Mouse (Mus musculus) heart, embryonic 10.5 days (tissue): Measurements from ENCODE around the gene Wfs1. TPM values are rescaled to one million over a fixed set of nuclear protein-coding genes. Genes with fewer than 3 reads are reported as not detected.

Experiments
- DNase-seq: peaks from one replicate; pipeline ENCODE4 v3.0.0-alpha.2; 2017; ENCODE audit warnings: low spot score
- H3K27ac ChIP-seq: fragments of 300-500 bp; sonication (generic); 2 replicates; pipeline ENCODE4 v1.5.1; 2016; ENCODE audit warnings: mild to moderate bottlenecking
- H3K27me3 ChIP-seq: fragments of 300-500 bp; sonication (generic); 2 replicates; pipeline ENCODE4 v1.6.1; 2016; ENCODE audit warnings: mild to moderate bottlenecking; ENCODE audit not compliant: poor library complexity, insufficient read depth, severe bottlenecking
- H3K36me3 ChIP-seq: fragments of 300-500 bp; sonication (generic); 2 replicates; pipeline ENCODE4 v1.6.1; 2016; ENCODE audit warnings: mild to moderate bottlenecking, moderate library complexity
- H3K4me1 ChIP-seq: fragments of 300-500 bp; sonication (generic); 2 replicates; pipeline ENCODE4 v1.6.1; 2016; ENCODE audit warnings: mild to moderate bottlenecking
- H3K4me3 ChIP-seq: fragments of 300-500 bp; sonication (generic); 2 replicates; pipeline ENCODE4 v1.5.1; 2016; ENCODE audit warnings: mild to moderate bottlenecking, moderate library complexity
- H3K9me3 ChIP-seq: fragments of 300-500 bp; sonication (generic); 2 replicates; pipeline ENCODE4 v1.6.1; 2016; ENCODE audit warnings: mild to moderate bottlenecking, moderate library complexity
- WGBS: fragments of 180-500 bp; shearing (Covaris S2); methylation state at CpG from one replicate; pipeline ENCODE4 v1.1.7; 2016; 5-methylcytosine and 5-hydroxymethylcytosine counted together
- polyA plus RNA-seq: library from polyadenylated mRNA; unstranded; fragments of >200 nt; fragmentation: Nextera tagmentation; extraction: Ambion mirVana; gene quantifications from 2 replicates; pipeline ENCODE4 v1.2.1, GENCODE M21; 2016

Gene Wfs1
- polyA plus RNA-seq, 1 experiment from 2014 or later, result 17.4 TPM

DNA sequence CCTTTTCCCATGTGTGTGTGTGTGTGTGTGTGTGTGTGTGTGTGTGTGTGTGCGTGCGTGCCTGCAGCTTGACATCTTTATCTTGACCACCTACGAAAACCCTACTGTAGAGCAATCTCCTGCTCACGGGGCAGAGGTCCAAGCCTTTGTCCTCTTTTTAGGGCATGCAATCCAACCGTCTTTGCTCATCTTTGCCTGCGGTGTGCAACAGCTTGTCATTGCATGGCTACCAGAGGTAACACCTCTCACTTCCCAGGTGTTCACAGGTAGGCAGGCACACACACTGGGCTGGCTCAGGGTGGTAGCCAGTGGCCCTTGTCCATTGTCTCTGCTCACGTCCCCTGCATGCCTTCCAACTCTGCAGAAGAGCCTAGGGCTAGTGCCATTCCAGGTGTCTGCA is 71.0 kb downstream of the Wfs1 start:
- no peak overlapping the region for H3K4me3 ChIP-seq
- DNase-seq, result no peak
- no peak overlapping the region for H3K27ac ChIP-seq
- H3K4me1 ChIP-seq, result peaks cover 16% of the 10 kb centered on the region
- no peaks in the 10 kb centered on the region for H3K9me3 ChIP-seq
- 71% methylated on average over 7 of the region's 7 CpGs for WGBS
- H3K36me3 ChIP-seq, result no peaks in the 10 kb centered on the region
- H3K27me3 ChIP-seq, result peaks cover 10% of the 10 kb centered on the region; the same call in 1 of the 2 replicates

GRCm38 (mm10) chr5:36917245-36917644 is 71.8 kb downstream of the Wfs1 start:
- 71% methylated on average over 4 of the region's 4 CpGs for WGBS

DNA sequence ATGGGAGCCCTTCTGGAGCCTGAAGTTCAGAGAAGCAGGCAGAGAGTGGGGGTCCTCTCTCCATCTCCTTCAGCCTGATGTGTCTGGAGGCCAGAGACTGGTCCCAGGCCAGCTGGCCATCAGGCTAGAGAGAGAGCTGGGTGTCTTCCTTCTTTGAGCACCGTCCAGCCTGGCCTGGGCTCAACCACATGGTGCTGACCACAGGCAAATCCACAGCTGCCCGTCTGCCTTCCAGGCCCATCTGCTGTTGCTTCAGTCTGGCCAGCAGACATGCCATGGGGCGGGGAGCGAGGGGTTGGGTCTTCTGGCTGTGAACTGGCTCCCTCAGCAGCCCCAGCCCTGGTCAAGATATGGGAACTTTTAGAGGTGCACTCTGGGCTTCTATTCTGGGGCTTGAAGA is 72.4 kb downstream of the Wfs1 start:
- no peak for DNase-seq
- WGBS, result 76% methylated on average over 4 of the region's 4 CpGs
- Histone ChIP-seq H3K4me1 (peaks cover 10% of the 10 kb centered on the region; the same call in 1 of the 2 replicates), H3K36me3 (no peaks in the 10 kb centered on the region), H3K27ac (no peak overlapping the region), H3K9me3 (no peaks in the 10 kb centered on the region), H3K4me3 (no peak overlapping the region), H3K27me3 (peaks cover 24% of the 10 kb centered on the region)

More at GRCm38 (mm10) chr5:36917245-36917644, 71.8 kb downstream of the Wfs1 start:
- no peak for DNase-seq
- Histone ChIP-seq H3K9me3 (no peaks in the 10 kb centered on the region), H3K27me3 (peaks cover 18% of the 10 kb centered on the region), H3K27ac (no peak overlapping the region), H3K4me3 (no peak overlapping the region), H3K4me1 (peaks cover 10% of the 10 kb centered on the region; the same call in 1 of the 2 replicates), H3K36me3 (no peaks in the 10 kb centered on the region)

Other genes with a start within 250 kb of the Wfs1 start
- gene Bloc1s4, start 240.6 kb downstream of the Wfs1 start, polyA plus RNA-seq, result 19.5 and 27.1 TPM in 2 replicates
- gene Mrfap1, start 192.4 kb downstream of the Wfs1 start, polyA plus RNA-seq, result 366 and 466 TPM in 2 replicates
- gene Man2b2, start 158.6 kb downstream of the Wfs1 start, polyA plus RNA-seq, result 12.6 and 20.6 TPM in 2 replicates
- gene Ppp2r2c, start 120.7 kb downstream of the Wfs1 start, polyA plus RNA-seq, result 0.03 TPM in 1 of 2 replicates, not detected in the other
- not detected in 2 replicates for gene Gm1043, start 96.2 kb upstream of the Wfs1 start, polyA plus RNA-seq